Mouse (Mus musculus): Measurements from ENCODE around the gene Olfr486.
"Not testable (repeated sequence)": the region's sequence is repeated elsewhere in the genome, so short reads cannot be mapped to it uniquely, and the experiment has no call there.

DNA sequence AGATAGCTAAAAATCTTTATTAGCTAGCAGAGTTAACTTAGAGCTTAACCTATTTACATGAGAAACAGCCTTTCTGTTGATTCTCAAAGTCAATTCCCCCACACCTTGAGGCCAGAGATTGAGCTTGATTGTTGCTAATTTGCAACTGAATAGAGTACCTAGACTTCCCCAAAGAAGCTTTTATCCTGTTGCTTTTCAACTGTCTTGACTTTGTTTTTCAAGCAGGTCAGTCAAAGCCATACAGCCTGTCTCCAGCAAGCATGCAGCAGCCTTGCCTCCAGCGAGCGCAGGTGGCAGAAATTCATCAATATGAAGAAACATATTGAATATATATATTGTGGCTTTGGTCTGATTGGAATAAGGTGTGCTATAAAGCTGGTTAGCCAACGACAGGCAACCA is 23.8 kb upstream of the Olfr486 start:
- TF ChIP-seq CTCF (IDR thresholded peaks at IDR 0.05; ENCODE audit: borderline replicate concordance, control insufficient read depth, extremely low read depth, insufficient read depth, low read length, poor library complexity); POLR2A (IDR thresholded peaks at IDR 0.05; ENCODE audit: control insufficient read depth, extremely low read depth, insufficient read depth, low read length, poor library complexity): not testable (repeated sequence)
